Mouse (Mus musculus) ES-Bruce4 (cell line): ENCODE data around the gene Klhdc4.

Experiments
- CTCF ChIP-seq: IDR thresholded peaks from one replicate; pipeline ENCODE4 v1.8.1; 2011; ENCODE audit warnings: low read depth, low read length
- EP300 ChIP-seq: IDR thresholded peaks from 2 replicates; pipeline ENCODE4 v1.6.1; 2011; ENCODE audit warnings: low read depth, low read length; ENCODE audit not compliant: insufficient read depth

- TF ChIP-seq EP300, result no peak
- no peak for TF ChIP-seq CTCF
These were observed 68.9 kb downstream of the Klhdc4 start for GRCm38 (mm10) chr8:121760484-121760883.
